Mouse (Mus musculus) spleen, postnatal 0 days (tissue): ENCODE data around the gene Olfr90. TPM values are rescaled to one million over a fixed set of nuclear protein-coding genes. Genes with fewer than 3 reads are reported as not detected.

ENCODE experiments used
- polyA plus RNA-seq: library from polyadenylated mRNA; unstranded; fragments of >200 nt; fragmentation: Nextera tagmentation; extraction: Ambion mirVana; gene quantifications from 2 replicates; pipeline ENCODE4 v1.2.1, GENCODE M21; 2015

Gene Olfr90
- not detected in 2 replicates for polyA plus RNA-seq

DNA sequence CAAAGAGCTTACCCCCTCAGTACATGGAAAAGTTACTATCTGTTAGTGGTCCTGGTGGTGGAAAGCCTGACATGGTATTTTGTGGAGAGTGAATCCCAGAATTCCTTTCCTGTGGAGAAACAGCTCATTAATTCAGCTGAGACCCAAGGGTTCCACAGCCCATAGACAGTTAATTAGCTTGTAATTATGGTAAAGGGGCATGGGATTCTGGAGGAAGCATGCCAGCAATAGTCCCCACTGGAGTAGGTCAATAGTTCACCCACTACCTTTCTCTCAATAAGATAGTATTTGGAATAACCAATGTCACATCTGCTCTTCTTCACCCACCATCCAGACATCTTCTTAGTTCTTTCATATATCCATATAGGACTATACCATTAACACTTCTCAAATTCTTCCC is at the start of gene Olfr90:
Olfr90 (minus strand) TSS at position 101 of the 400 bp plus-strand sequence.

DNA sequence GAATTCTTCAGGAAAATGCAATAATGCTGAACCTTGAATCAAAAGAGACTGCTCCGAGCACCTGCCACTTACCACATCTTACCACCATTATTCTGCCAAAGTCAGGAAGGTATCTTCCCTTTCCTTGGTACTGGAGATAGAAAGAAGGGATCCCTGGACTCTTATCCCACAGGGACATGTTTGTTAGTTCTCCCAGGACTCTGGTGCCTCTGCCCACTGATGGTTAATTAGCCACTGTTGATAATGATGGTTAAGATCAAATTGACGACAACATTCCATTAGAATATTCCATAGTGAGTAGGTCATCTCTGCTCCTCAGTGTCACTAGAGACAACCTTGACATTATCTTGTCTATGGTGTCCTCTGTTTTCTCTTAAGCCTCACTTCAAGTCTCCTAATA is 31.7 kb upstream of the Olfr90 start, which contains the start of gene Olfr92:
Olfr92 (minus strand) TSS at position 101 of the 400 bp plus-strand sequence.

DNA sequence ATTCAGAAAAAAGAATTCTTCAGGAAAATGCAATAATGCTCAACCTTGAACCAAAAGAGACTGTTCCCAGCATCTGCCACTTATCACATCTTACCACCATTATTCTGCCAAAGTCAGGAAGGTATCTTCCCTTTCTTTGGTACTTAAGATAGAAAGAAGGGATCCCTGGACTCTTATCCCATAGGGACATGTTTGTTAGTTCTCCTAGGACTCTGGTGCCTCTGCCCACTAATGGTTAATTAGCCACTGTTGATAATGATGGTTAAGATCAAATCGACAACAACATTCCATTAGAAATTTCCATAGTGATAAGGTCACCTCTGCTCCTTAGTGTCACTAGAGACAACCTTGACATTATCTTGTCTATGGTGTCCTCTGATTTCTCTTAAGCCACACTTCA is 9.9 kb upstream of the Olfr90 start, which contains the start of gene Olfr91:
Olfr91 (minus strand) TSS at position 101 of the 400 bp plus-strand sequence.

DNA sequence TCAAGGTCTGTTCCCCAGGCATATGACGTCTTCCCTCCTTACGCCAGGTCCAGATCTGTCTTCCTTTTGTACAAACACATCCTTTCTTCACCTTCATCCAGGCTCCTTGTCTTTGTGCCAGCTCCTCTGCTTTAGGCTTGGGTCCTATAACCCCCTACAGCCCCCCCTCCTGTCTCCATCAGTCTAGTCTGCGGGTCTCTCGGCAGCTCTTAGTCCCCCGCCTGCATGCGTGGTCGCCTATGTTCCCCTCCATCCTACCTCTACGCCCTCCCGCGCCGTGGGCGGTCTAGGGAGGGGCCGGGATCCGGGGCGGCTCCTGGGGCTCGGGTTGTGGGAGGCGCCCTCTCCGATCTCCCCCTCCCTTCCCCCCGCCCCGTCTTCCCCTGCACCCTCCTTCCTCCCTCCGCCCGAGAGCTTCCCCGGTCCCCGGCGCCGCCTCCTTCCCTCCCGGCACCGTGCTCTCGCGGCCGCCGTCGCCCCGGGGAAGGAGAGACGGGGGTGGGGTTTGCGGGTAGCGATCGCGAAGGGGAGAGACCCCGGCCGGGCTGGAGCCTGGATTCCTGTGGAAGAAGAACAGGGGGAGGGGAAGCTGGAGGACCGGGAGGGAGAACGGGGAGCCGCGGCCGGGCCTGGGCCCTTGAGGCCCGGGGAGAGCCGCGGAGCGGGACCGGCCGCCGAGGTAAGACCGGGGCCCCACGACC is 42.5 kb downstream of the Olfr90 start, which contains the start of gene Gabbr1:
Gabbr1 (plus strand) TSS at position 356 of the 701 bp plus-strand sequence.

Other genes with a start within 250 kb of the Olfr90 start
- gene Trim15, start 221.3 kb downstream of the Olfr90 start, polyA plus RNA-seq = 0.18 and 0.19 TPM in 2 replicates
- gene Trim10, start 218.9 kb downstream of the Olfr90 start, polyA plus RNA-seq = 158 and 174 TPM in 2 replicates
- not detected in 2 replicates for gene Trim40, start 198.4 kb downstream of the Olfr90 start, polyA plus RNA-seq
- not detected in 2 replicates for gene Trim31, start 190.4 kb downstream of the Olfr90 start, polyA plus RNA-seq
- 0.45 and 0.87 TPM in 2 replicates for gene Rnf39, start 145.6 kb downstream of the Olfr90 start, polyA plus RNA-seq
- gene Ppp1r11, start 136.8 kb downstream of the Olfr90 start, polyA plus RNA-seq = 47.2 and 52.0 TPM in 2 replicates
- gene Znrd1, start 129.9 kb downstream of the Olfr90 start, polyA plus RNA-seq = 39.7 and 42.5 TPM in 2 replicates
- gene Znrd1as, start 129.9 kb downstream of the Olfr90 start, polyA plus RNA-seq = 2.0 and 2.8 TPM in 2 replicates
- gene 2410137M14Rik, start 107.3 kb downstream of the Olfr90 start, polyA plus RNA-seq = not detected in 2 replicates
- gene H2-M5, start 99.0 kb downstream of the Olfr90 start, polyA plus RNA-seq = 0.25 TPM in 1 of 2 replicates, not detected in the other
- gene Zfp57, start 87.3 kb downstream of the Olfr90 start, polyA plus RNA-seq = 8.1 and 9.5 TPM in 2 replicates
- not detected in 2 replicates for gene Mog, start 65.1 kb downstream of the Olfr90 start, polyA plus RNA-seq
- 3.6 and 5.4 TPM in 2 replicates for gene Gabbr1, start 42.5 kb downstream of the Olfr90 start, polyA plus RNA-seq
- not detected in 2 replicates for gene Olfr91, start 9.8 kb upstream of the Olfr90 start, polyA plus RNA-seq
- gene Olfr92, start 31.6 kb upstream of the Olfr90 start, polyA plus RNA-seq = not detected in 2 replicates
- not detected in 2 replicates for gene Olfr93, start 73.0 kb upstream of the Olfr90 start, polyA plus RNA-seq
- gene Ubd, start 105.4 kb upstream of the Olfr90 start, polyA plus RNA-seq = 0.28 TPM in 1 of 2 replicates, not detected in the other
- not detected in 2 replicates for gene Olfr94, start 112.5 kb upstream of the Olfr90 start, polyA plus RNA-seq
- gene Olfr95, start 124.6 kb upstream of the Olfr90 start, polyA plus RNA-seq = not detected in 2 replicates
- gene Olfr96, start 131.6 kb upstream of the Olfr90 start, polyA plus RNA-seq = not detected in 2 replicates
- not detected in 2 replicates for gene Olfr97, start 148.8 kb upstream of the Olfr90 start, polyA plus RNA-seq
- not detected in 2 replicates for gene Olfr98, start 175.2 kb upstream of the Olfr90 start, polyA plus RNA-seq
- gene H2-M3, start 181.7 kb upstream of the Olfr90 start, polyA plus RNA-seq = 5.1 and 6.1 TPM in 2 replicates
- gene Olfr99, start 195.0 kb upstream of the Olfr90 start, polyA plus RNA-seq = not detected in 2 replicates
- not detected in 2 replicates for gene Olfr101, start 215.8 kb upstream of the Olfr90 start, polyA plus RNA-seq
- not detected in 2 replicates for gene Olfr102, start 228.6 kb upstream of the Olfr90 start, polyA plus RNA-seq